Mouse (Mus musculus) embryonic facial prominence, embryonic 15.5 days (tissue): ENCODE results near the gene Tns3. TPM values are rescaled to one million over a fixed set of nuclear protein-coding genes. Genes with fewer than 3 reads are reported as not detected.

Experiments
- ATAC-seq: fragments of 200-750 bp; cut with Nextera tagmentation; 2 replicates; pipeline ENCODE4 v1.8.0; 2017; ENCODE audit warnings: low read depth, moderate TSS enrichment; ENCODE audit not compliant: insufficient number of reproducible peaks, low FRiP score, low TSS enrichment
- H3K27ac ChIP-seq: fragments of 300-500 bp; sonication (generic); replicated peaks from 2 replicates; pipeline ENCODE4 v1.5.1; 2015; ENCODE audit warnings: mild to moderate bottlenecking, inconsistent platforms
- H3K27me3 ChIP-seq: fragments of 300-500 bp; sonication (generic); 2 replicates; pipeline ENCODE4 v1.6.1; 2015; ENCODE audit warnings: inconsistent platforms
- H3K36me3 ChIP-seq: fragments of 300-500 bp; sonication (generic); 2 replicates; pipeline ENCODE4 v1.6.1; 2015; ENCODE audit warnings: mild to moderate bottlenecking, inconsistent platforms
- H3K4me1 ChIP-seq: fragments of 300-500 bp; sonication (generic); 2 replicates; pipeline ENCODE4 v1.6.1; 2015; ENCODE audit warnings: inconsistent platforms
- H3K4me2 ChIP-seq: fragments of 300-500 bp; sonication (generic); replicated peaks from 2 replicates; pipeline ENCODE4 v1.6.1; 2015; ENCODE audit warnings: mild to moderate bottlenecking, inconsistent platforms
- H3K4me3 ChIP-seq: fragments of 300-500 bp; sonication (generic); replicated peaks from 2 replicates; pipeline ENCODE4 v1.5.1; 2015; ENCODE audit warnings: mild to moderate bottlenecking, inconsistent platforms
- H3K9ac ChIP-seq: fragments of 300-500 bp; sonication (generic); 2 replicates; pipeline ENCODE4 v1.6.1; 2015; ENCODE audit warnings: inconsistent platforms
- H3K9me3 ChIP-seq: fragments of 300-500 bp; sonication (generic); replicated peaks from 2 replicates; pipeline ENCODE4 v1.6.1; 2016; ENCODE audit warnings: inconsistent platforms
- WGBS: fragments of 180-500 bp; shearing (Covaris S2); methylation state at CpG from one replicate; pipeline ENCODE4 v1.1.7; 2015; 5-methylcytosine and 5-hydroxymethylcytosine counted together
- polyA plus RNA-seq: library from polyadenylated mRNA; unstranded; fragments of >200 nt; fragmentation: Nextera tagmentation; extraction: Ambion mirVana; gene quantifications from 2 replicates; pipeline ENCODE4 v1.2.1, GENCODE M21; 2015

The Tns3 gene
- polyA plus RNA-seq, 1 experiment from 2014 or later, result 23.4 TPM

DNA sequence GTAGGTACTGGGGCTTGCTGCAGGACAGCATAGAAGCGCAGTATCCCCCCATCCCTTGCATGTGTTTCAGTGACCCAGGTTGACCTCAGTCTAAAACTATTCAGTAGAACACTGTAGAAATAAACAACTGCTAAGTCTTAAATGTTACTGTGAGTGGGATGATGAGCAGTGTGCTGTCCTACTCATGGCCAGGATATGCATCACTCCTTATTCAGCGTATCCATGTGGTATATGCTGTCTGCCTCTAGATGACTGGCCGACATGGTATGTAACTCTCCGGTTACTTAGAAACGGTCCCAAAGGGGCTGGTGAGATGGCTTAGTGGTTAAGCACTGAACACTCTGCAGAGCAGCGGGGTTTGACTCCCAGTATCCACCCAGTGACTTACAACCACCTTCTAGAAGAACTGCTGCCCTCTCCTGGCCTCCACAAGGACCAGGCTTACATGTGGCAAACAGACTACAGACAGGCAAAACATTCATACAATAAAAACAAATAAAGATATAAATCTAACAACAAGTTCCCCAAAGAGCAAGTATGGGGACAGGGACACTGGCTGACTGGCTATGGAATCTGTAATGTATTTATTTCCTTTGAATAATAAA, 212.6 kb downstream of the Tns3 start:
- H3K27me3 ChIP-seq, result no peaks in the 10 kb centered on the region
- 88% methylated on average over 6 of the region's 6 CpGs for WGBS
- H3K9ac ChIP-seq, result no peak overlapping the region
- no peak for ATAC-seq
- no peak overlapping the region for H3K4me3 ChIP-seq
- H3K4me1 ChIP-seq, result peaks cover 25% of the 10 kb centered on the region
- H3K36me3 ChIP-seq, result peaks cover 56% of the 10 kb centered on the region
- H3K4me2 ChIP-seq, result no peak overlapping the region
- no peaks in the 10 kb centered on the region for H3K9me3 ChIP-seq
- no peak overlapping the region for H3K27ac ChIP-seq

DNA sequence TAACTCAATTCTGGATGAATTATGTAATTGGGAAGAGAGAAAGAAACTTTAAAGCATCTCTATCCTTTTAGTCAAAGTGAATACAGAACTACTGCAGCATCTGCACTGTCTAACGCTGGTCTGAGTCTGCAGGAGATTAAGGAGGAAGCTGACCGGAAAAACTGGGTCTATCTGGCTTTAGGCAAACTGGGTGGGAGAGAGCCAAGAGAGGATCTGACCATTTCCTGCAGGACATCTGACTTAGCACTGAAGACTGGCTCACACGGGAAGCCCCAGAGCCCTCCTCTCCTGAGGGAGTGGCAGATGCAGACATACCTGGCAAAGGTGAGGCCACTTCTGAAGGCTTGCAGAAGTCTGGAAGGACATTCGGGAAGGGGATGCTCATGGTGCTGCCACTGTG, 213.8 kb downstream of the Tns3 start:
- H3K4me1 ChIP-seq, result peaks cover 26% of the 10 kb centered on the region
- no peaks in the 10 kb centered on the region for H3K27me3 ChIP-seq
- no peak overlapping the region for H3K9ac ChIP-seq
- ATAC-seq, result no peak
- no peak overlapping the region for H3K4me3 ChIP-seq
- no peak overlapping the region for H3K4me2 ChIP-seq
- no peaks in the 10 kb centered on the region for H3K9me3 ChIP-seq
- 71% methylated on average over 4 of the region's 4 CpGs for WGBS
- no peak overlapping the region for H3K27ac ChIP-seq
- H3K36me3 ChIP-seq, result peaks cover 58% of the 10 kb centered on the region

DNA sequence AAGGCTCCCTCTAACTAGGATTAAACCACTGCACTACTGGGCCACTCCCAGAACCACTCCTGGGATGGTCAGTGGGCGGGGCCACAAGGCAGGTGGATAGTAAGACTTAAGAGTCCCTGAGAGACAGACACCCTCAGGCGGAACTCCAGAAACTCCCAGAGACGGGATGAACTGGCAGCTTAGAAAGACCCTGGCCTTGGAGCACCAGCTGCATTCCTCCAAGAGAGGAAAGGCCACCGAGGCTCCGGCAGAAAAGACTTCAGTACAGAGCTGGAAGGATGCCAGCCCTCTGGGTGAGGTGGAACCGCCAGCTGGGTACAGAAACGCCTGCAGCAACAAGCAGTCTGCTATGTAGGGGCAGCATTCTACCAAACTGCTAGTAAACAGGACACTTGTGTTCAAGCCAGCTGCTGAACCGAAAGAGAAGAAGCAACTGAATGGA, 218.4 kb downstream of the Tns3 start:
- H3K36me3 ChIP-seq, result peaks cover 77% of the 10 kb centered on the region
- H3K9ac ChIP-seq, result no peak overlapping the region
- peaks cover 31% of the 10 kb centered on the region for H3K4me1 ChIP-seq
- H3K27ac ChIP-seq, result peak overlapping the region; percentile 66
- whole genome bisulfite sequencing, result 21% methylated on average over 8 of the region's 8 CpGs
- H3K4me3 ChIP-seq, result no peak overlapping the region
- no peaks in the 10 kb centered on the region for H3K27me3 ChIP-seq
- H3K9me3 ChIP-seq, result no peaks in the 10 kb centered on the region
- ATAC-seq, result peak; percentile 55
- no peak overlapping the region for H3K4me2 ChIP-seq

DNA sequence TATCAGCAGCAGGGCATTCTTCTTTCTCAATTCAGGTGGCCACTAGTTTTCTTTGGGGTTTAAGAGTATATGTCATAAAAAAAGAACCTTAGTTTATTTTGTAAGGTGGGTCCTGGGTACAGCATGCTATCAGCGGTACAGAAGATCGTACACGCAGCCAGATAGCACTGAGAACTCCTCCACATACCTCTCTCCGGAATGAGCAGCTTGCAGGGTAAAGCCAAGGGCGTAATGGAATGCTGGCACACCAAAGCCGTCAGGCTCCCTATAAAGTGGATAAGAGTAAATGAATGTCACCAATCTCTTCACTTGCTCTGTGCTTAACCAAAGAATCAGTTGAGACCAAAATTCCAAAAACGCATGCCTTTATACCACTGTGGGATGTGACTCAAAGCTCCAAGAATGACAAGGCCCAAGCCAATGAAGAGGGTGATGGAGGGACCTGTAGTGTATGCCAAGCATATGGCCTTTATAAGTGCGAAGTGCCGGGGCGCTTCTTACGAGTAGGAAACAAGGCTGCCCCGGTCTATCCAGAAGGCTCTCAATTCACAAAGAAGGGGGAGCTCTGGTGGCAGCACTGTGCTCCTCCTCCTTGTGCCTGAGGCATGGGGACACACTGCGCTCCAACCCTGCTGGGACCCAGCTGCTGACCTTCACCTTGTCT, 219.4 kb downstream of the Tns3 start:
- ATAC-seq, result no peak
- Histone ChIP-seq H3K4me3 (no peak overlapping the region), H3K9me3 (no peaks in the 10 kb centered on the region), H3K9ac (no peak overlapping the region), H3K4me1 (peaks cover 30% of the 10 kb centered on the region), H3K4me2 (no peak overlapping the region), H3K27ac (0 out of 2 replicates have a peak overlapping the region, but pooled peaks have one; percentile 66), H3K27me3 (no peaks in the 10 kb centered on the region), H3K36me3 (peaks cover 68% of the 10 kb centered on the region)
- 86% methylated on average over 13 of the region's 13 CpGs for WGBS

DNA sequence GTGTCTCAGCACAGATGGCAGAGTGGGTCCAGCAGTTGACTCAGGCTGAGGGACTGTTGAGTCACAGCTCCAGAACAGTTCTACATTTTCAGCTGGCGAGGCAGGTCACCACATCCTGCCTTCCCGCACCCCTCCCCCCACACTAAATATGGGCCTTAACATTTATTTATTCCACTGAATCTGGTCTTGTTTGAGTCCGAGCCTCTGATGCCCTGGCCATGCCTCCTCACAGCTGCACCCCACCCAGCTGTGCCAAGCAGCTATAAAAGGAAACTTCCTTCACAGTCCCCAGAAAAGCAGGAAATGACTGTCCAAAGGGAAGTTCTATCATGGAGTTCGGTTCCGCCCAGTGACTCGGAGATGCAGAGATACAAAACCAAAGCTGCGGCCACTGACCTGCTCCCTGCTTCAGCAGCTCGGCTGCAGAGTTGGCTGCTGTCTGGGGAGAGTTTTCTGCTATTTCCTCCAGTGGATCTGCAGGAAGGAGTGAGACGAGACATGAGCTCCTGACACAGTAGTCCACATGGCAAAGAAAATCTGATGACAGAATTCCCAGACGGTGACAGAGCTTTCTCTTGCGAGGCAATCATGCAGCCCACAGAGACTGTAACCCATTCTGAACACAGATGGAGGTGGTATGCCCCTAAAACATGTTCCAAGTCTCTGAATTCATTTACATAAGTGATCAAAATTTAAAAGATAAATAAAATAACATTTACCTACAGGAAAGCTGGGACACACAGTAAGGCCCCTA, 220.6 kb downstream of the Tns3 start:
- H3K4me1 ChIP-seq, result peaks cover 42% of the 10 kb centered on the region
- peak; percentile 21; the same call in 1 of the 2 replicates for ATAC-seq
- H3K9ac ChIP-seq, result no peak overlapping the region
- no peak overlapping the region for H3K4me3 ChIP-seq
- no peaks in the 10 kb centered on the region for H3K9me3 ChIP-seq
- no peaks in the 10 kb centered on the region for H3K27me3 ChIP-seq
- H3K4me2 ChIP-seq, result no peak overlapping the region
- H3K36me3 ChIP-seq, result peaks cover 56% of the 10 kb centered on the region
- 0 out of 2 replicates have a peak overlapping the region, but pooled peaks have one; percentile 1 for H3K27ac ChIP-seq
- 67% methylated on average over 11 of the region's 11 CpGs for WGBS

DNA sequence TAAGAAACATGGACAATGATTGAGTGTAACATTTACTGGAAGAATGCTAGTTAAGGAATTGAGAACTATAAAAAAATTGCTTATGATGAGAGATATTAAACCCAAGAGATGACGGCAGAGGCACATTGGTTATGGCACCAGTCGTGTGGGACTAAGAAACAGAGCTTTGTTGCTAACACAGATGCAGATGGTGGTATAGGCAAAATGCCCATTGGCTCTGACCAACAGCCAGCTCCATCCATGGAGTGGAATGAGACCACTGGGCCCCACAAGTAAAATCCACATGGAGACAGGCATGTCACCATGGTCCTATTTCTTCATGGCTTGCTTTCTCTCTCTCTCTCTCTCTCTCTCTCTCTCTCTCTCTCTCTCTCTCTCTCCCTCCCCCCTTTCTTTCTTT, 223.6 kb downstream of the Tns3 start:
- H3K9ac ChIP-seq, result no peak overlapping the region
- H3K9me3 ChIP-seq, result no peaks in the 10 kb centered on the region
- peaks cover 30% of the 10 kb centered on the region for H3K4me1 ChIP-seq
- no peak overlapping the region for H3K4me2 ChIP-seq
- H3K27me3 ChIP-seq, result no peaks in the 10 kb centered on the region
- no peak overlapping the region for H3K4me3 ChIP-seq
- WGBS, result 70% methylated on average over 2 of the region's 2 CpGs
- no peak overlapping the region for H3K27ac ChIP-seq
- H3K36me3 ChIP-seq, result peaks cover 60% of the 10 kb centered on the region
- ATAC-seq, result no peak

- Histone ChIP-seq H3K4me3 (no peak overlapping the region), H3K9ac (no peak overlapping the region), H3K4me1 (peaks cover 25% of the 10 kb centered on the region), H3K27ac (no peak overlapping the region; the same call in 1 of the 2 replicates), H3K9me3 (no peaks in the 10 kb centered on the region), H3K36me3 (peaks cover 60% of the 10 kb centered on the region), H3K4me2 (no peak overlapping the region), H3K27me3 (no peaks in the 10 kb centered on the region)
- 84% methylated on average over 5 of the region's 5 CpGs for WGBS
- ATAC-seq, result no peak
Measured at GRCm38 (mm10) chr11:8440221-8440620, 224.1 kb downstream of the Tns3 start.

GRCm38 (mm10) chr11:8439035-8439434, 225.3 kb downstream of the Tns3 start:
- H3K9ac ChIP-seq, result no peak overlapping the region
- no peaks in the 10 kb centered on the region for H3K9me3 ChIP-seq
- H3K4me2 ChIP-seq, result no peak overlapping the region
- no peaks in the 10 kb centered on the region for H3K27me3 ChIP-seq
- WGBS, result 44% methylated on average over 9 of the region's 9 CpGs
- H3K4me3 ChIP-seq, result no peak overlapping the region
- peaks cover 23% of the 10 kb centered on the region for H3K4me1 ChIP-seq
- ATAC-seq, result no peak
- H3K36me3 ChIP-seq, result peaks cover 63% of the 10 kb centered on the region
- H3K27ac ChIP-seq, result peak overlapping the region; percentile 77

- no peaks in the 10 kb centered on the region for H3K27me3 ChIP-seq
- WGBS, result 46% methylated on average over 4 of the region's 4 CpGs
- H3K27ac ChIP-seq, result peak overlapping the region; percentile 77
- H3K36me3 ChIP-seq, result peaks cover 63% of the 10 kb centered on the region
- H3K4me3 ChIP-seq, result no peak overlapping the region
- no peak overlapping the region for H3K4me2 ChIP-seq
- H3K9me3 ChIP-seq, result no peaks in the 10 kb centered on the region
- no peak overlapping the region for H3K9ac ChIP-seq
- ATAC-seq, result 0 out of 2 replicates have a peak, but pooled peaks have one; percentile 25
- peaks cover 19% of the 10 kb centered on the region for H3K4me1 ChIP-seq
Measured at GRCm38 (mm10) chr11:8438269-8438668, 226.1 kb downstream of the Tns3 start.

DNA sequence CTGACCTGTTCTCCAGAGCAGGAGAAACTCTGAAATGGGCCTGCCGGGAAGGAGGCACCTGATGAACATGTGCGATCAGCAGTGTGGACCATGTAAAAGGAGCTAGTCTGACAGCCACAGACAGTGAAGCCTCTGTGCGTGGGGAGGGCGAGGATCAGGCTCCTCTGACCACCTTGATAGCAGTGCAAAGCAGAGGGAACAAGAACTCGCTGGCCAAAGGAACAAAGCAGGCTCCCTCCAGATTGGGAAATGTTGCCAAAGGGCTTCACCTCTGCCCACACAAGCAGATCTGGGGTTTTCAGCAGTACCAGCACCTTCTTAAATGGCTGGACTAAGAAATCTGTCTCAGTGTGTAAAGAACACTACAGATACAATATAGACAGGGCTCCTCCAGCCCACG, 229.2 kb downstream of the Tns3 start:
- ATAC-seq, result no peak
- Histone ChIP-seq H3K27me3 (no peaks in the 10 kb centered on the region), H3K36me3 (peaks cover 68% of the 10 kb centered on the region), H3K4me1 (peaks cover 16% of the 10 kb centered on the region), H3K4me2 (no peak overlapping the region), H3K9me3 (no peaks in the 10 kb centered on the region), H3K4me3 (no peak overlapping the region), H3K27ac (no peak overlapping the region), H3K9ac (no peak overlapping the region)
- 95% methylated on average over 6 of the region's 6 CpGs for WGBS

- 89% methylated on average over 6 of the region's 6 CpGs for WGBS
- H3K4me3 ChIP-seq, result no peak overlapping the region
- no peak for ATAC-seq
Measured at GRCm38 (mm10) chr11:8434366-8434765, 230.0 kb downstream of the Tns3 start.

More at GRCm38 (mm10) chr11:8434366-8434765, 230.0 kb downstream of the Tns3 start:
- no peak overlapping the region for H3K4me2 ChIP-seq
- H3K9me3 ChIP-seq, result no peaks in the 10 kb centered on the region
- no peak overlapping the region for H3K27ac ChIP-seq
- H3K36me3 ChIP-seq, result peaks cover 75% of the 10 kb centered on the region
- no peaks in the 10 kb centered on the region for H3K27me3 ChIP-seq
- H3K9ac ChIP-seq, result no peak overlapping the region
- peaks cover 11% of the 10 kb centered on the region for H3K4me1 ChIP-seq
